Mouse (Mus musculus) G1E-ER4 (cell line): Measurements from ENCODE around the gene 5730596B20Rik. TPM values are rescaled to one million over a fixed set of nuclear protein-coding genes. Genes with fewer than 3 reads are reported as not detected.

Experiments used
- GATA1 ChIP-seq: IDR thresholded peaks from one replicate; pipeline ENCODE4 v1.8.0; 2012; ENCODE audit warnings: low read length, inconsistent platforms
- polyA plus RNA-seq: library from polyadenylated mRNA; stranded (reverse); fragments of >175 nt; gene quantifications from 2 replicates; pipeline ENCODE4 v1.2.3, GENCODE M21; 2012

The 5730596B20Rik gene
- polyA plus RNA-seq, 1 experiment = not detected

DNA sequence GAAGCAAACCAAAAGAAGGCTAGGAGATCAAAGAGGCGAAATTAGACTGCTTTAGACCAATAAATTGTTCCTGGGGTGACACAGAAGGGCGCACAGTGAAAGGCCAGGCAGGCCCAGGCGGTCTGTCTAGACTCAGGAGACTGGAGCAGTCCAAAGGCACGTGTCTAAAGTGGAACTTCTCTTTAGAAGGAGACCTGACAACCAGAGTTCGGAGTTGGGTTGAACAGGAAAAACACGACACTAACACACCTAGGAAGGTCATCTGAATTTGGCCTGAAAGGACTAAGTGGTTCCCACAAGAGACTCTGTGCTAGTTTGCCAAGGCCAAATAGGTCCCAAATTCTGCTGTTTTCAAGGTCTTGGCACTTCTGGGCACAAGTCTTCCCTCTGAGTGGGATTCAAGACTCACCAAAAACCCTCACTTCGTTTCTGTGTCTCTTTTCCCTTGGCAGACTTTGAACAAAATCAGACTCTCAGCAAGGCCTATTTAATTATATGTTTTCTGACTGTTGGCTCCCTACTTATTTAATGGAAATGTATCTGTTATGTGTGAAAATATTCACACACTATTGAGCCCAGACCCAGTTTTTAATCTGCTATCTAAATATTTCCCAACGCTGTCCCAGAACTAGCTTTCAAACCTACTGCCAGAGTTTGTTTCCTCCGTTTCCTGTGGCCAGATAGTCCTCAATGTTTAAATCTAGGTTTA lies 42.1 kb downstream of the 5730596B20Rik start:
- no peak for TF ChIP-seq GATA1

DNA sequence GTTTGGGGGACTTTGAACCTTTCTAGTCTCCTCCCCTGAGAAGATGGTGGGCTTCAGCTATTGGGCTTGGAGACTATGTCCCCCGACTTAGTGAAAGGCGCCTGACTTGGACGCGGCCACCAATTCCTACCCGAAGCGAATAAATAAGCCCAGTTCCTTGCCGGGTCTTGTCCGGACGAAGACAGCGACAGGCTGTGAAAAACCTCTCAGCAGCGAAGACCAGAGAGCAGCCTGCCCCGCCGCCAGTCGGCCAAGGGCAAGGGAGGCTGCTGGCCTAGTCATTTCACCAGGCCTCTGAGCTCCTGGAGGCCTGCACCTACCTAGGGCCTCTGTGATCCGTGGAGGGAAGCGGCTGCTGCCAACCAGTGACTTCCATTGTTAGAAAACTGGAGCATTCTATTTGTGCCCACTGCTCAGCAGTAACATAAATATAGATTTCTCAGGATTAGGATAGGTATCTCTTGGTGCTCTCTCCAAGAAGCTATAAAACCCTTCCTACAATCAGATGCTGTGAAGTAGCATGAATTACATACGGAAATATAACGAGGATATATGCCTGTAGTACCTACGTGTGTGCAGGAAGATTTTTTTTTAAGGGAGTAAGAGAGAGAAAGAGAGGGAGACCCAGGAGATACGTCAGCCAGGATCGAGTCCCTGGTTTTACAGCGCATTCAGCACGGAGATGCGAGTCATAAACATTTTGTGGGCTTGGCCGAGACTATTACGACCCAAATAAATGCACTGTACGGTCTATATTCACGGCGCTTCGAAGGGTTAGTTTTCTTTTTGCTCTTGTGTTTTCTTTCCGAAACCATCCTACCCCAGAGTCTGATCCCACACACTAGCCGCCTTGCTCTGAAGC lies 42.9 kb downstream of the 5730596B20Rik start:
- no peak for TF ChIP-seq GATA1

DNA sequence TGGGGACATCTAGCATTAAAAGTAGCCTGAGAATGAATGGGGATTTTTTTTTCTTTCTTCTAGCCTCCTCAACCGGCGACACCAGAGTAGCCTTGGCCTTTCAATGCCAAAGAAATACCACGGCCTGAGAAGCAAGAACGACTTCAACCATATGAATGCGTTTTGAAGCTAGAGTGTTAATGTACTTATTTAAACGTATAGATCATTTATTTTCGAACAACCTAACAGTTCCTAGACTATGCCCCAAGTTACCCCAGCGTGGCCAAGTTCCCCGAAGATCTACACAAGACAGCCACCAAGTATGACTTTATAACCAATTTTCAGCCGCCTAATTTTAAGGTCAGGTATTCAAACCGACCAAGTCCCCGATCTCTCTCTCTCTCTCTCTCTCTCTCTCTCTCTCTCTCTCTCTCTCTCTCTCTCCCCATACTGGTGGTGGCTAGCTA lies 43.6 kb downstream of the 5730596B20Rik start:
- no peak for TF ChIP-seq GATA1

- no peak for TF ChIP-seq GATA1
Observed at GRCm38 (mm10) chr6:52221337-52221992, 44.2 kb downstream of the 5730596B20Rik start, which contains the start of gene Hoxa7. Hoxa7 (minus strand) TSS chr6:52221854.

- TF ChIP-seq GATA1 = no peak
Observed at GRCm38 (mm10) chr6:52221993-52222685, 44.8 kb downstream of the 5730596B20Rik start.

- TF ChIP-seq GATA1 = no peak
Observed at GRCm38 (mm10) chr6:52222729-52223128, 45.4 kb downstream of the 5730596B20Rik start.

GRCm38 (mm10) chr6:52223939-52224760 lies 46.9 kb downstream of the 5730596B20Rik start:
- no peak for TF ChIP-seq GATA1

- no peak for TF ChIP-seq GATA1
Observed at GRCm38 (mm10) chr6:52224895-52225611, 47.8 kb downstream of the 5730596B20Rik start.

GRCm38 (mm10) chr6:52225612-52226568 lies 48.6 kb downstream of the 5730596B20Rik start:
- no peak for TF ChIP-seq GATA1

GRCm38 (mm10) chr6:52226569-52227257 lies 49.4 kb downstream of the 5730596B20Rik start:
- TF ChIP-seq GATA1 = no peak

DNA sequence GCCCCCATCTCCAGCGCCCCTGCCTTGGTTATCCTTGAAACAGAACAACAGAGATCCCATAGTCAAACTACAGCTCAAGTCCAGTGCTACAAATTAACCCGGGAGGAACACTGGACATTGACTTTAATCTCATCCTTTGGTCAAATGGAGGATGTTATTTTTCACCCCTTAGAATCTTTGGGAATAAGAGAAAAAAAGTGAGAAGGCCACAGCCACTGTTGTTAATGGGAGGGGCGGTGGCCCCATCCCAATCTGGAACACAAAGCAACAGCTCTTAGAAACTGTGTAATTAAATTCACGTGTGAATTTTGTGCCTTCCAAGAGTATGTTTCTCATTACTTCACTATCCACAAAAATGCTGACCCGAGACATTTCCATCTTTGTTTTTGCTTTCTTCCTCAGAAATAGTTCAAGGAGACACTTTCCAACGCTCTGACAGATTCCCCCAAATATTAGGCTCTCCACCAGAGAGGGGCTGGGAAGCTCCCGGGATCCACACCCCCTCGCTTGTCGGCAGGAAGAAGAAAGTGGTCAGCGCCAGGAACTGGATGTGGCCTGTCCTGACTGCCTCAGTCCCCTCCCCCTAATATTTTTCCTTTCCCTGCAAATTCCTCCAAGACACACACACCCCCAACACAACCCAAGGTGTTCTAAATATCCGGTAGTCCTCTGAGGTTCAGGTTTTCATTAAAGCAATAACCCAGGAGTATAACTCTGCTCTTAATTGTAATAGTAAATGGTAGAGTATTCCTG lies 50.3 kb downstream of the 5730596B20Rik start:
- no peak for TF ChIP-seq GATA1
